Mouse (Mus musculus): Measurements from ENCODE around the gene Ube2d3. TPM values are rescaled to one million over a fixed set of nuclear protein-coding genes. Genes with fewer than 3 reads are reported as not detected.
"Not testable (repeated sequence)": the region's sequence is repeated elsewhere in the genome, so short reads cannot be mapped to it uniquely, and the experiment has no call there.

Gene Ube2d3
- total RNA-seq, 2 experiments from 2014 or later: 225 to 229 TPM

- DNase-seq (ENCODE audit: extremely low spot score in 1 of 2, low spot score in 2 of 2): peak; percentile 76 to 77
- intact Hi-C loops (cut with DNase I): loop anchor here (1.0 to 10.0 kb wide), 4 partner anchors 16 to 1204 kb away; partner anchors contain the start of genes Cisd2, Cxxc4 and Nfkb1
- peak overlapping the region; percentile 99 for H3K27ac ChIP-seq
- TF ChIP-seq CTCF (IDR thresholded peaks at IDR 0.05): no peak
- H3K4me3 ChIP-seq: peak overlapping the region; percentile 87
Measured at GRCm38 (mm10) chr3:135438913-135439531, 1.1 kb downstream of the Ube2d3 start.

GRCm38 (mm10) chr3:135439651-135440050 lies 1.7 kb downstream of the Ube2d3 start:
- H3K4me3 ChIP-seq: peak overlapping the region; percentile 87
- no peak for TF ChIP-seq CTCF (IDR thresholded peaks at IDR 0.05)
- DNase-seq (ENCODE audit: extremely low spot score in 1 of 2, low spot score in 2 of 2): no peak
- intact Hi-C loops (cut with DNase I): loop anchor here (2.0 to 10.0 kb wide), 4 partner anchors 37 to 1895 kb away; partner anchors contain the start of genes Cxxc4, Nfkb1 and Tet2
- peak overlapping the region; percentile 99 for H3K27ac ChIP-seq

DNA sequence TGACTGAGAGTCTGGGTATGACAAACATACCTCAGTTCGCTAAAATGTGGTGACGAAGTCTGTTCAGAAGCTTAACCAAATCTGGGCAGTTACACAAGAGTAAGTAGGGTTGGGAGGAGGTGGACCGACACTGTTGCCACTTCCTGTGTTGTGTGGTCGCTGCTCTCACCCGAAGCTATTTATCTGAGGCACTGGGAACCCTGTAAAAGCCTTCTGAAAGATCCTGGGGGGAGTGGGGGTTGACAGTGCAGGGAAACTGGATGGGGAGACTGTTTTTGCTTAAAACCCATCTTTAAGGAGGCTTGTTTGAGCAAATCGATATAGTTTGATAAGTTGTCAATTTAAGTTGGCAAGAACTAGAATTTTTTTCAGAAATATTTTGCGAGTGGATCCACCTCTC lies 2.3 kb downstream of the Ube2d3 start:
- no peak for TF ChIP-seq CTCF (IDR thresholded peaks at IDR 0.05)
- intact Hi-C loops (cut with DNase I): loop anchor here (10.0 kb wide), 1 partner anchor 1895 kb away; the partner anchor contains the start of gene Tet2
- no peak for DNase-seq (ENCODE audit: extremely low spot score in 1 of 2, low spot score in 2 of 2)
- Histone ChIP-seq H3K4me3 (peak overlapping the region; percentile 87), H3K27ac (peak overlapping the region; percentile 99; the same call in 1 of the 2 replicates)

DNA sequence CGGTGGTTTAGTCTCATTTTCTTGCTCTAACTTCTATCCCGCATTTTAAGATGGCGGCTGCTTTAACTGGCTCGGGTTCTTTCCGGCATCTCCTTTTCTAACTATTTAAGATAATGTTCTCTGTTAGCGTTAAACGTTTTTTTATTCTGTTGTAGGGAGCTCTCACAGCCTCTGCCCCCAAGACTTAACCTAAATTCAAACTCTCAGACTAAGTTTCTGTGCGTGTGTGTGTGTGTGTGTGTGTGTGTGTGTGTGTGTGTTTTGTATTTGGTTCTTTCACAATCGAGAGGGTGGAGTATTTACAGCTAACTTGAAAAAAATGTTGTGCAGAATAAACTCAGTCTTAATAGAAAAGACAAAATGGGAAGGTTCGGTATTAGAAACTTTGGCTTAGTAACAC lies 2.7 kb downstream of the Ube2d3 start:
- Histone ChIP-seq H3K4me3 (peak overlapping the region; percentile 87), H3K27ac (peak overlapping the region; percentile 99; the same call in 1 of the 2 replicates)
- no peak for DNase-seq (ENCODE audit: extremely low spot score in 1 of 2, low spot score in 2 of 2)
- no peak for TF ChIP-seq CTCF (IDR thresholded peaks at IDR 0.05)
- intact Hi-C loops (cut with DNase I): loop anchor here (10.0 kb wide), 1 partner anchor 1896 kb away; the partner anchor contains the start of gene Tet2

GRCm38 (mm10) chr3:135444930-135445329 lies 7.0 kb downstream of the Ube2d3 start:
- intact Hi-C loops (cut with DNase I): loop anchor here (10.0 kb wide), 1 partner anchor 1900 kb away; the partner anchor contains the start of gene Tet2
- Histone ChIP-seq H3K27ac (no peak overlapping the region), H3K4me3 (no peak overlapping the region)
- TF ChIP-seq CTCF (IDR thresholded peaks at IDR 0.05): no peak
- DNase-seq (ENCODE audit: extremely low spot score in 1 of 2, low spot score in 2 of 2): no peak

DNA sequence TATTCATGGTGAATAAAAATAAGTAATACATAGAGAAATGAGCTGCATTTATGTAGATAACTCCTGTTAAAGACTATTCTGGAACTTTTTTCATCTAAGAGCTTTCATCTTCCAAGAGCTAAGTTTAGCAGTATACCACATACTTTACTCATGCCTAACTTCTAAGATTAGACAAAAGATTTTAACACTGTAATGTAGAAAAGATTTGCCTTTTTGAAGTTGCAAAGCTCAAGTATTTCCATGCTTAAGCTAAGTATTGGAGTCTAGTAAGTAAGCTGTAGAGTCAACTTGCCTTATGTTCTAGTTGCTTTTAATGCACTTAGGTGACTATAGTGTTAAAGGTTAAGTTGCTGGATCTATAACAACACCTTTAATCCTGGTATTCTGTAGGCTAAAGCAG lies 21.0 kb downstream of the Ube2d3 start:
- Histone ChIP-seq H3K4me3 (no peak overlapping the region), H3K27ac (no peak overlapping the region)
- no peak for DNase-seq (ENCODE audit: extremely low spot score in 1 of 2, low spot score in 2 of 2)
- TF ChIP-seq CTCF (IDR thresholded peaks at IDR 0.05): no peak
- intact Hi-C loops (cut with DNase I): no loop called here

- TF ChIP-seq CTCF (IDR thresholded peaks at IDR 0.05): no peak
- DNase-seq (ENCODE audit: extremely low spot score in 1 of 2, low spot score in 2 of 2): no peak
- Histone ChIP-seq H3K27ac (no peak overlapping the region), H3K4me3 (no peak overlapping the region)
- intact Hi-C loops (cut with DNase I): no loop called here
Measured at GRCm38 (mm10) chr3:135468402-135468801, 30.5 kb downstream of the Ube2d3 start.

DNA sequence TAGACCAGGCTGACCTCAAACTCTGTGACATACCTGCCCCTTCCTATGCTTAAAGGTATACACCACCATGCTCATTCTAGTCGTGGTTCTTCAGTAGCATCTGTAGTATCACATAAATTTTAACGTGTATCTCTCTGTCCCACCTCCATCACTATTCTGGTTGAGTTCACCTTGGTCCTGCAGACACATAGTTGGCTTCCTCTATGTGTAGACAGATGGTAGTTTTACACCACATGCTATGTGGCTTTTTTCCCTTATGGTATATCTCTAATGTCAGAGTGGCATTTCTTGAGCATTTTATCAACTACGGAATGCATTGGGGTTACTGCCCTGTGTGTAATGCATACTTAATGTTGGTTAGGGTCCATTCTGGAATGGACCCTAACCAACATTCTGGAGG lies 31.2 kb downstream of the Ube2d3 start:
- no peak for TF ChIP-seq CTCF (IDR thresholded peaks at IDR 0.05)
- DNase-seq (ENCODE audit: extremely low spot score in 1 of 2, low spot score in 2 of 2): no peak
- Histone ChIP-seq H3K4me3 (no peak overlapping the region), H3K27ac (no peak overlapping the region)
- intact Hi-C loops (cut with DNase I): no loop called here

- intact Hi-C loops (cut with DNase I): no loop called here
- DNase-seq (ENCODE audit: extremely low spot score in 1 of 2, low spot score in 2 of 2): peak; percentile 57 to 71
- no peak overlapping the region for H3K27ac ChIP-seq
- no peak overlapping the region for H3K4me3 ChIP-seq
- TF ChIP-seq CTCF (IDR thresholded peaks at IDR 0.05): no peak
Measured at GRCm38 (mm10) chr3:135469974-135470373, 32.0 kb downstream of the Ube2d3 start.

DNA sequence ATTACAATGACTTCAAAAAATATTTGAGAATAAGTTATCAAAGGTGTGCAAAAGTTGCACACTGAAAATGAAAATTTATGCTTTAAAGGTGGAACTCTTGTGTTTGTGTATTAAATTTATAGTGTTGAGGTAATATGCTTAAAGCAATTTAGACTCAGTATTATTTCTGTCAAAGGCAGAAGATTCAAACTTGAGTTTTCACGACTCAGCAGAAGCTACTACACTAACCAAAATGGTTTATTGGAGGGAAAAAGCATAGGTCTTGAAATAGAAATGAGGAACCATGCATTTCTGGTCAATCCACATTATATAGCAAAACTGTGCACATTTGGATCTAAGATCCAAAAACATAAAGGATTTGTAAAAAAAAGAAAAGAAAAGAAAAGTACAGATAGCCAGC lies 32.9 kb downstream of the Ube2d3 start:
- no peak for TF ChIP-seq CTCF (IDR thresholded peaks at IDR 0.05)
- Histone ChIP-seq H3K4me3 (no peak overlapping the region), H3K27ac (no peak overlapping the region)
- intact Hi-C loops (cut with DNase I): no loop called here
- DNase-seq (ENCODE audit: extremely low spot score in 1 of 2, low spot score in 2 of 2): no peak

DNA sequence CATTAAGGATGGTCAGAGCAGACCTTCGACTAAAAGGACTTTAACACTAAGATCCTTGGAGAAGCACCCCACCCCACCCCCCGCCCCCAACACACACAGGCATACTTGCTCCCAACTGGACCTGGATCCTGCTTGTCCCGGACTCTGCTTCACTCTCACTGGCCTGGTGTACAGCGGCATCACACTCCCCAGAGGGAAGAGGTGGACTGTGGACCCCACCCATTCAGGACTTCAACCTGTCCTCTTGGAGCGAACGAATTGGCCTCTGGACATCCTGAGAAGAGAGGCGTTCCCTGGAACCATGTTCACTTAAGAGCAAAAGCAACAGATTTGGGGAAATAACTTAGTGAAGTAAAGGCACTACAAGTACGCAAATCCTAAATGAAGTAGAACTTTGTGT lies 37.1 kb downstream of the Ube2d3 start:
- no peak overlapping the region for H3K4me3 ChIP-seq
- DNase-seq (ENCODE audit: extremely low spot score in 1 of 2, low spot score in 2 of 2): no peak
- TF ChIP-seq CTCF (IDR thresholded peaks at IDR 0.05): no peak
- no peak overlapping the region for H3K27ac ChIP-seq
- intact Hi-C loops (cut with DNase I): no loop called here

DNA sequence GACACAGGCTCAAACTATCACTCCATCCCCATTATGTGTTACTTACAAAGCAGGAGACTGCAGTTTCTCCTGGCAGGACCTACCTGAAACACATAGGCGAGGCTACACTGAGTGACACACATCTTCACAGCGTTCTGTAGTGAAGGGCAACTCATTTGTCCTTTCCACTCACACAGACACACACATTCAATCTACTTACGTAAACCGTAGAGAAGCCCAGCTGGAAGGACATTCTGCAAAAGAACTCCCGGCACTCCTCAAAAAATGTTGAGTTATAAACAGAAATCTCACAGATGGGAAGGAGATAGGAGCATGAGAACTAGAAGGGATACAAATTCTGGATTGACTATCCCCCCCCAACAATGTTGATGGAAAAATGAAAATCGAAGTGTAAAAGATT lies 38.3 kb downstream of the Ube2d3 start:
- no peak for TF ChIP-seq CTCF (IDR thresholded peaks at IDR 0.05)
- intact Hi-C loops (cut with DNase I): no loop called here
- Histone ChIP-seq H3K4me3 (no peak overlapping the region), H3K27ac (peak overlapping the region; percentile 1; the same call in 1 of the 2 replicates)
- DNase-seq (ENCODE audit: extremely low spot score in 1 of 2, low spot score in 2 of 2): no peak

DNA sequence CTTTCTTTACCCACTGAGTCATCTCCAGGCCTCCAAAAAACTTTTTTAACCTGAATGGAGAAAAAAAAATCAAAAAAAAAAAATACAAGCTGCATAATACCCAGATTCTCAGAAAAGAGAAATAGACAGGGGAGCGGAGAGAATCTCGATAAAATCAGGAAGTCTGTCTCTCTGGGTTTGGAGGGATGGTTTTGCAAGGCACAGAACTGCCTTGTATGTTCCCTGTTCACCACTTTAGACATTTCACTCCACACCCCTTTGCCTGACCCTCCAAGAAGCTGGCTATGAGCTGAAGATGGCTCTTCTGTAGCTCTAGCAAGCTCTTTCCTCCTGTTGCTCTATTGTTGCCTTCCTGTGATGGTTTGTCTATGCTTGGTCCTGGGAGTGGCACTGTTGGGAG lies 39.0 kb downstream of the Ube2d3 start:
- intact Hi-C loops (cut with DNase I): no loop called here

GRCm38 (mm10) chr3:135479090-135479489 lies 41.1 kb downstream of the Ube2d3 start:
- intact Hi-C loops (cut with DNase I); H3K4me3 ChIP-seq; DNase-seq (ENCODE audit: extremely low spot score in 1 of 2, low spot score in 2 of 2); H3K27ac ChIP-seq: not testable (repeated sequence)

More for the DNA sequence above, 39.0 kb downstream of the Ube2d3 start:
- H3K27ac ChIP-seq: no peak overlapping the region
- TF ChIP-seq CTCF (IDR thresholded peaks at IDR 0.05): no peak
- H3K4me3 ChIP-seq: no peak overlapping the region
- no peak for DNase-seq (ENCODE audit: extremely low spot score in 1 of 2, low spot score in 2 of 2)

All from left cerebral cortex, adult 2 months (tissue).